Mouse (Mus musculus) embryonic facial prominence, embryonic 12.5 days (tissue): ENCODE measurements at regions not wholly inside any gene's neighbourhood (a gene's known extent, or its start where the extent isn't known, plus 50 kb on each side); places are given as distances from the start of the nearest gene placed in this dataset.
A peak's percentile ranks its signal among the peaks of the same experiment; 100 is the strongest.

Experiments
- ATAC-seq: fragments of 200-750 bp; cut with Nextera tagmentation; 2 replicates; pipeline ENCODE4 v1.8.0; 2017; ENCODE audit not compliant: insufficient number of reproducible peaks, insufficient read depth, low FRiP score, low TSS enrichment
- H3K27ac ChIP-seq: fragments of 300-500 bp; sonication (generic); 2 replicates; pipeline ENCODE4 v1.5.1; 2016; ENCODE audit warnings: mild to moderate bottlenecking
- H3K27me3 ChIP-seq: fragments of 300-500 bp; sonication (generic); 2 replicates; pipeline ENCODE4 v1.6.1; 2016; ENCODE audit warnings: mild to moderate bottlenecking, moderate library complexity
- H3K36me3 ChIP-seq: fragments of 300-500 bp; sonication (generic); 2 replicates; pipeline ENCODE4 v1.6.1; 2016; ENCODE audit warnings: mild to moderate bottlenecking
- H3K4me1 ChIP-seq: fragments of 300-500 bp; sonication (generic); 2 replicates; pipeline ENCODE4 v1.6.1; 2016
- H3K4me2 ChIP-seq: fragments of 300-500 bp; sonication (generic); replicated peaks from 2 replicates; pipeline ENCODE4 v1.6.1; 2016; ENCODE audit warnings: mild to moderate bottlenecking, moderate library complexity
- H3K4me3 ChIP-seq: fragments of 300-500 bp; sonication (generic); 2 replicates; pipeline ENCODE4 v1.5.1; 2016; ENCODE audit warnings: mild to moderate bottlenecking
- H3K9ac ChIP-seq: fragments of 300-500 bp; sonication (generic); 2 replicates; pipeline ENCODE4 v1.6.1; 2016; ENCODE audit warnings: mild to moderate bottlenecking, moderate library complexity
- H3K9me3 ChIP-seq: fragments of 300-500 bp; sonication (generic); 2 replicates; pipeline ENCODE4 v1.6.1; 2016; ENCODE audit warnings: mild to moderate bottlenecking, moderate library complexity
- WGBS: fragments of 180-500 bp; shearing (Covaris S2); methylation state at CpG from one replicate; pipeline ENCODE4 v1.1.7; 2016; 5-methylcytosine and 5-hydroxymethylcytosine counted together

DNA sequence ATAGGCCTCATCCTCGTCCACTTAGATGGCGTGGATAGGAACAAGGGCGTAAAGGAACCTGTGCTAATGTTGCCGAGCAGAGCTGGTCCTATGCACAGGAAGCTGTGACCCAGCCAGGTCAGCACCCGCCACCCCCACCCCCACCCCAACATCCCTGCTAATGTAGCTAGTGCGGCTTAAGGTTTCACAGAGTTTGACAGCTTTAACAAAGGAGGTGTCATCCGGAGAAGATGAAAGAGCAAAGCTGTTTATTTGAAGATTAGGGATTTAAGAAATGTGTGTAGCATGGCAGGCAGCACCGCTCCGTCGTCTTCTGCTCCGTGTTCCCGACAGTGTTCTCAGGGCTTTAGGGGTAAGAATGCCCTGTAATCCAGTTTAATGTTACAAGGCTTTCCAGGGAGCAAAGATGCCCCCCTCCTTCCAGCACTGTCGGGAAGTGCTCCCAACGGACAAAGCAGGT is 93.5 kb downstream of the Thnsl2 start:
- H3K4me2 ChIP-seq = no peak overlapping the region; the same call in 1 of the 2 replicates
- no peak overlapping the region for H3K27ac ChIP-seq
- 0 out of 2 replicates have a peak, but pooled peaks cover 2% of the 10 kb centered on the region for H3K4me1 ChIP-seq
- 11% methylated on average over 14 of the region's 14 CpGs for WGBS
- peaks cover 4% of the 10 kb centered on the region; the same call in 1 of the 2 replicates for H3K27me3 ChIP-seq
- no peak overlapping the region for H3K9ac ChIP-seq
- no peaks in the 10 kb centered on the region for H3K9me3 ChIP-seq
- H3K36me3 ChIP-seq = no peaks in the 10 kb centered on the region
- H3K4me3 ChIP-seq = no peak overlapping the region
- no peak for ATAC-seq

DNA sequence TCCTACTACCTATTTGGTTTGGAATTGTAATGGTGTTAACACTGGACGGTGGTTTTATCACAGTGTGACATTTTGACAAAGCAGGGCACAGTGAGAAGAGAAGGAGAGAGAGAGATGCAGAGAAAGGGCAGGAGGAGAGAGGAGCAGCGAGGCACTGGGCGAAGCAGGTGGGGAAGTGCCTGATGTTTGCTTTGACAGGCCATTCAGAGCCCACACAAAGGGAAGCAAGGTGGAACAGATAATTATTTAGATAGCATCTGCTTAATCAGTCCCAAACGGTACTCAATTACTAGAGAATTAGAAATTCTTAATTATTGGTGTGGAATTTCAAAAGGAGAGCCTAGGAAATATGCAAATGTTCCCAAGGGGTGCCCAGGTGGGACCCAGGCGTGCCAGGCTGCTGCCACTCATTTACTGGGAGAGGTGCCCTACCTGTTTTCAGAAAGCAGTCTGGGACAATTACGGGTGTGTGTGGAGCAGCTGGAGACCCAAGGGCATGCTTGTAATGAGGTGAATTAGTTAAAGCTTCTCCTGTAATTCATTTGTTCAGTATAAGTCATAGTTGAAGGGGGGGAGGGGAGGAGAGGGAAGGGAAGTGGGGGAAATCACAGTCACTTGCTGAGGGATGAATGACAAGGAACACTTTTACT is 86.9 kb downstream of the Thnsl2 start:
- no peak overlapping the region for H3K4me2 ChIP-seq
- H3K9ac ChIP-seq = no peak overlapping the region
- H3K9me3 ChIP-seq = no peaks in the 10 kb centered on the region
- ATAC-seq = no peak
- WGBS = 44% methylated on average over 6 of the region's 6 CpGs
- no peaks in the 10 kb centered on the region for H3K4me1 ChIP-seq
- no peaks in the 10 kb centered on the region for H3K36me3 ChIP-seq
- H3K27me3 ChIP-seq = 0 out of 2 replicates have a peak, but pooled peaks cover 3% of the 10 kb centered on the region
- H3K27ac ChIP-seq = no peak overlapping the region
- H3K4me3 ChIP-seq = no peak overlapping the region

- WGBS = 56% methylated on average over 7 of the region's 7 CpGs
- Histone ChIP-seq H3K27ac (no peak overlapping the region), H3K9me3 (no peaks in the 10 kb centered on the region)
Observed at GRCm38 (mm10) chr6:71060116-71060515, 84.1 kb downstream of the Thnsl2 start.

GRCm38 (mm10) chr6:71062980-71063379 is 81.3 kb downstream of the Thnsl2 start:
- Histone ChIP-seq H3K9me3 (no peaks in the 10 kb centered on the region), H3K4me2 (no peak overlapping the region), H3K9ac (no peak overlapping the region), H3K27ac (no peak overlapping the region), H3K4me3 (no peak overlapping the region), H3K4me1 (no peaks in the 10 kb centered on the region), H3K36me3 (no peaks in the 10 kb centered on the region), H3K27me3 (0 out of 2 replicates have a peak, but pooled peaks cover 3% of the 10 kb centered on the region)
- ATAC-seq = no peak
- 72% methylated on average over 4 of the region's 4 CpGs for WGBS

More at GRCm38 (mm10) chr6:71060116-71060515, 84.1 kb downstream of the Thnsl2 start:
- no peak overlapping the region for H3K4me3 ChIP-seq
- no peak overlapping the region for H3K9ac ChIP-seq
- no peak overlapping the region for H3K4me2 ChIP-seq
- no peaks in the 10 kb centered on the region for H3K4me1 ChIP-seq
- 0 out of 2 replicates have a peak, but pooled peaks cover 3% of the 10 kb centered on the region for H3K27me3 ChIP-seq
- ATAC-seq = no peak
- no peaks in the 10 kb centered on the region for H3K36me3 ChIP-seq

DNA sequence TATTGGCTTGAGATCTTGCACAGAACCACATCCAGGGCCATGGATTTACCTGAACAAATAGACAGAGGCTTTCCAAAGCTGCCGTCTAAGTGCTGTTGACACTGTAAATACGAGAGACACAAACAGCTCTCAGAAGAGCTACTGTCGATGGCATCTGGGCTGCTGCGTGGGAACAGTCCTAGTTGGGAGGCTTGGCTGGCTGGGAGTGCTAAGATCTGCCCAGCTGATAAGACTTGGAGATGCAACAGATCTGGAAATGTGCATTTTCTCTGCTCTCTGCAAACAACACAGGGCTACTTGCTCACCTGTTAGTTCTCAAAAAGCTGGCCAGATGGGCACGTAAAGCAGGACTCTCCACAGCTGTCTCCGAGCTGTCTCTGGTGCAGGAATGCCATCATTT is 78.8 kb downstream of the Thnsl2 start:
- no peaks in the 10 kb centered on the region for H3K9me3 ChIP-seq
- no peak overlapping the region for H3K27ac ChIP-seq
- no peak overlapping the region for H3K4me3 ChIP-seq
- no peak for ATAC-seq
- no peaks in the 10 kb centered on the region for H3K27me3 ChIP-seq
- H3K9ac ChIP-seq = no peak overlapping the region
- no peak overlapping the region for H3K4me2 ChIP-seq
- 61% methylated on average over 6 of the region's 6 CpGs for whole genome bisulfite sequencing
- H3K4me1 ChIP-seq = no peaks in the 10 kb centered on the region
- no peaks in the 10 kb centered on the region for H3K36me3 ChIP-seq

GRCm38 (mm10) chr6:71069229-71069628 is 75.0 kb downstream of the Thnsl2 start:
- Histone ChIP-seq H3K9ac (no peak overlapping the region), H3K36me3 (no peaks in the 10 kb centered on the region), H3K4me2 (no peak overlapping the region), H3K9me3 (no peaks in the 10 kb centered on the region), H3K4me3 (no peak overlapping the region), H3K27me3 (no peaks in the 10 kb centered on the region), H3K27ac (no peak overlapping the region), H3K4me1 (no peaks in the 10 kb centered on the region)
- no peak for ATAC-seq
- WGBS = 31% methylated on average over 4 of the region's 4 CpGs

DNA sequence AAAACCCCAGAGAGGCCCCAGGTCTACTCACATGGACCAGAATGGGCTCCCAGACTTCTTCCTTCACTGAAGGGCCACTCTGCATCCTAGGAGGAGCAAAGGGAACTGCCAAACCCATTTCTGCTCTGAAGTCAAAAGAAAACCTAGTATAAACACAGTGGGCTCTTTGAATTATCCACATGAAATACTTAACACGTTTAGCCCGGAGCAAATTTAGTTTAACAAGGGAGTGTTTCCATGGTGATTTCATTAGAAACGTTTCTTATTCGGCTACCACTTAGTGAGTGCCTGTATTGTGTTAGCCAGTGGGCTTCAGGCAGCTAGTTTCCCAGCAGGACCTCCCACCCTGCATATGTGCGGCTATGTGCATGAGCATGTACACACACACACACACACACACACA is 69.4 kb downstream of the Thnsl2 start:
- no peak overlapping the region for H3K4me3 ChIP-seq

More for the DNA sequence above, 69.4 kb downstream of the Thnsl2 start:
- peaks cover 4% of the 10 kb centered on the region for H3K4me1 ChIP-seq
- 14% methylated on average over 5 of the region's 5 CpGs for WGBS
- no peaks in the 10 kb centered on the region for H3K27me3 ChIP-seq
- no peaks in the 10 kb centered on the region for H3K9me3 ChIP-seq
- no peaks in the 10 kb centered on the region for H3K36me3 ChIP-seq
- no peak overlapping the region for H3K27ac ChIP-seq
- no peak overlapping the region for H3K4me2 ChIP-seq
- H3K9ac ChIP-seq = no peak overlapping the region
- ATAC-seq = 0 out of 2 replicates have a peak, but pooled peaks have one; percentile 47
